Mouse (Mus musculus): Measurements from ENCODE around the gene Zbtb2. TPM values are rescaled to one million over a fixed set of nuclear protein-coding genes. Genes with fewer than 3 reads are reported as not detected.

Gene Zbtb2
- polyA plus RNA-seq, 1 experiment from 2014 or later, result 13.0 TPM

DNA sequence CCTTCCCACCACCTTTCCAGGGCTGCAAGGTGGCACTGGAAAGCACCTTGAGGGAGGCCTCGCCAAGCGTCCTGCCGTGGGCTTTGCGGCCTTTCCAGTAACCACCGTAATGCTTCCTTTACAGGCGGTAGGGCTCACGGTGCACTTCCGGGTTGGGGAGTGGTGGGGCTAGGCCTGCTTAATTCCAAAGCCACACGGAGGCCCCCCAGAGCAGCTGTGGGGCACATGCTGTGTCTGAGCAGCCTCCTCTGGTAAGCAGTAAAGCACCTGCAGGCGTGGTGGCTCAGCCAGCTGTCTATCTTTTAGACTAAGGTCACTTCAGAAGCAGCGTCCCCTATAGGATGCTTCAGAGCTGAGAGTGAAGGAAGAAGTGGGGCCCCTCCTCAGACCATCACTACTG, 17.8 kb downstream of the Zbtb2 start:
- ATAC-seq (replicated peaks; ENCODE audit: low FRiP score, low read depth), result no peak
- WGBS, result 94% methylated on average over 11 of the region's 11 CpGs
- peaks cover 21% of the 10 kb centered on the region; the same call in 1 of the 2 replicates for H3K36me3 ChIP-seq (ENCODE audit: insufficient read depth, low read length)
- no peaks in the 10 kb centered on the region for H3K4me1 ChIP-seq (replicated peaks; ENCODE audit: insufficient read depth, low read length)
- H3K27me3 ChIP-seq (ENCODE audit: insufficient read depth, low read length), result no peaks in the 10 kb centered on the region
- no peak for DNase-seq (ENCODE audit: low spot score)
- H3K27ac ChIP-seq, result no peak overlapping the region
- H3K9ac ChIP-seq (ENCODE audit: low read depth, low read length), result no peak overlapping the region
- no peak overlapping the region for H3K4me2 ChIP-seq (ENCODE audit: low read length)
- no peaks in the 10 kb centered on the region for H3K9me3 ChIP-seq (replicated peaks; ENCODE audit: low read length)
- no peak overlapping the region for H3K4me3 ChIP-seq (replicated peaks; ENCODE audit: low read depth, low read length)
- TF ChIP-seq CTCF (IDR thresholded peaks at IDR 0.05; ENCODE audit: low read depth), result no peak

DNA sequence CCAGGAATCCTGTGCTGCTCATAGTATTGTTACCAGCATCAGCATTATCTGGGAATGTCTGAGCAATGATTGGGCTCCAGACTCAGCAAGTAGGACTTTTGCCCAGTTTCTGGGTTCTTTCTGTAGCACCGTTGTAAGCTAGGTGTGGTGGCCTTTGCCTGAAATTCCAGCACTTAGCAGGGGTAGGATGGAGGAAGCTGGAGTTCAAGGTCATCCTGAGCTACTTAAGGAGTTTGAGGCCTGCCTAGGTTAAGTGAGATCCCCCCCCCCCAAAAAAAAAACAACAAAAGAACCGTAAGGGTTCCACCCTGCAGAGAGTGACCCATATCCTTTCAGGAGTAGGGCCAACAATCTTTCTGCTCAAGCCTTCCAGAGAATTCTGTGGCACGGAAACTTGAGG, 23.3 kb downstream of the Zbtb2 start:
- Histone ChIP-seq H3K27ac (no peak overlapping the region), H3K9ac (ENCODE audit: low read depth, low read length) (no peak overlapping the region), H3K4me2 (ENCODE audit: low read length) (no peak overlapping the region), H3K9me3 (replicated peaks; ENCODE audit: low read length) (no peaks in the 10 kb centered on the region), H3K4me3 (replicated peaks; ENCODE audit: low read depth, low read length) (no peak overlapping the region), H3K36me3 (ENCODE audit: insufficient read depth, low read length) (peaks cover 12% of the 10 kb centered on the region; the same call in 1 of the 2 replicates), H3K4me1 (replicated peaks; ENCODE audit: insufficient read depth, low read length) (no peaks in the 10 kb centered on the region), H3K27me3 (ENCODE audit: insufficient read depth, low read length) (no peaks in the 10 kb centered on the region)
- no peak for DNase-seq (ENCODE audit: low spot score)
- no peak for ATAC-seq (replicated peaks; ENCODE audit: low FRiP score, low read depth)
- WGBS, result 62% methylated on average over 3 of the region's 3 CpGs
- no peak for TF ChIP-seq CTCF (IDR thresholded peaks at IDR 0.05; ENCODE audit: low read depth)

DNA sequence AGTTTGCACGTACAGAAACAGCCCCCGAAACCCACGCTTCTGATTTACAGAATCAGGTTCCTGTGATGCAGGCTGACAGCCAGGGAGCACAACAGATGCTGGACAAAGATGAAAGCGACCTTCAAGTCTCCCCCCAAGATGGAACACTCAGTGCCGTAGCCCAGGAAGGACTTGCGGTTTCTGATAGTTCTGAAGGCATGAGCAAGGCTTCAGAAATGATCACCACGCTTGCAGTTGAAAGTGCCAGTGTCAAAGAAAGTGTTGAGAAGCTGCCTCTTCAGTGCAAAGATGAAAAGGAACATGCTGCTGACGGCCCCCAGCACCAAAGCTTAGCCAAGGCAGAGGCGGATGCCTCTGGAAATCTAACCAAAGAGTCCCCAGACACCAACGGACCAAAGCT, 30.5 kb downstream of the Zbtb2 start:
- 88% methylated on average over 10 of the region's 10 CpGs for WGBS
- ATAC-seq (replicated peaks; ENCODE audit: low FRiP score, low read depth) (no peak), DNase-seq (ENCODE audit: low spot score) (no peak)
- Histone ChIP-seq H3K27me3 (ENCODE audit: insufficient read depth, low read length) (no peaks in the 10 kb centered on the region), H3K9me3 (replicated peaks; ENCODE audit: low read length) (no peaks in the 10 kb centered on the region), H3K4me1 (replicated peaks; ENCODE audit: insufficient read depth, low read length) (no peaks in the 10 kb centered on the region), H3K27ac (no peak overlapping the region), H3K9ac (ENCODE audit: low read depth, low read length) (no peak overlapping the region), H3K4me2 (ENCODE audit: low read length) (no peak overlapping the region), H3K36me3 (ENCODE audit: insufficient read depth, low read length) (peaks cover 48% of the 10 kb centered on the region), H3K4me3 (replicated peaks; ENCODE audit: low read depth, low read length) (no peak overlapping the region)
- TF ChIP-seq CTCF (IDR thresholded peaks at IDR 0.05; ENCODE audit: low read depth), result no peak

DNA sequence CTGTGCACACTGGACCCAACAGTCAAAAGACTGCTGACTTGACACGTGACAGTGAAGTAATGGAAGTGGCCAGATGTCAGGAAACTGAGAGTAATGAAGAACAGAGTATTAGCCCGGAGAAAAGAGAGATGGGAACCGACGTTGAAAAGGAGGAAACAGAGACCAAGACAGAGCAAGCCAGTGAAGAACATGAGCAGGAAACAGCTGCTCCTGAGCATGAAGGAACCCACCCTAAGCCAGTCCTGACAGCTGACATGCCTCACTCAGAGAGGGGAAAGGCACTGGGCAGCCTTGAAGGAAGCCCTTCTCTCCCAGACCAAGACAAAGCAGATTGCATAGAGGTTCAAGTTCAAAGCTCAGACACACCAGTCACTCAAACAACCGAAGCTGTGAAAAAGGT, 31.3 kb downstream of the Zbtb2 start:
- no peak for DNase-seq (ENCODE audit: low spot score)
- Histone ChIP-seq H3K4me2 (ENCODE audit: low read length) (no peak overlapping the region), H3K9me3 (replicated peaks; ENCODE audit: low read length) (no peaks in the 10 kb centered on the region), H3K36me3 (ENCODE audit: insufficient read depth, low read length) (peaks cover 48% of the 10 kb centered on the region), H3K27ac (no peak overlapping the region), H3K4me1 (replicated peaks; ENCODE audit: insufficient read depth, low read length) (no peaks in the 10 kb centered on the region), H3K4me3 (replicated peaks; ENCODE audit: low read depth, low read length) (no peak overlapping the region), H3K9ac (ENCODE audit: low read depth, low read length) (no peak overlapping the region), H3K27me3 (ENCODE audit: insufficient read depth, low read length) (no peaks in the 10 kb centered on the region)
- TF ChIP-seq CTCF (IDR thresholded peaks at IDR 0.05; ENCODE audit: low read depth), result no peak
- WGBS, result 59% methylated on average over 5 of the region's 5 CpGs
- ATAC-seq (replicated peaks; ENCODE audit: low FRiP score, low read depth), result no peak

DNA sequence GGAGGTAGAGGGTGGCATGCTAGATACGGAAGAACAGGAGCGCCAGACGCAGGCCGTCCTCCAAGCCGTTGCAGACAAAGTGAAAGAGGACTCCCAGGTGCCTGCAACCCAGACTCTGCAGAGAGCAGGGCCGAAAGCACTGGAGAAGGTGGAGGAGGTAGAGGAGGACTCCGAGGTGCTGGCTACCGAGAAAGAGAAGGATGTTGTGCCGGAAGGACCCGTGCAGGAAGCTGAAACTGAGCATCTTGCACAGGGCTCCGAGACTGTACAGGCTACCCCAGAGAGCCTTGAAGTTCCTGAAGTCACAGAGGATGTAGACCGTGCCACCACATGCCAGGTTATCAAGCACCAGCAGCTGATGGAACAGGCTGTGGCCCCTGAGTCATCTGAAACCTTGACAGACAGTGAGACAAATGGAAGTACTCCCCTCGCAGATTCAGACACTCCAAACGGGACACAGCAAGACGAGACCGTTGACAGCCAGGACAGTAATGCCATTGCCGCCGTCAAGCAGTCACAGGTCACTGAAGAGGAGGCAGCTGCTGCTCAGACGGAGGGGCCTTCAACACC, 31.9 kb downstream of the Zbtb2 start:
- peaks cover 48% of the 10 kb centered on the region for H3K36me3 ChIP-seq (ENCODE audit: insufficient read depth, low read length)

DNA sequence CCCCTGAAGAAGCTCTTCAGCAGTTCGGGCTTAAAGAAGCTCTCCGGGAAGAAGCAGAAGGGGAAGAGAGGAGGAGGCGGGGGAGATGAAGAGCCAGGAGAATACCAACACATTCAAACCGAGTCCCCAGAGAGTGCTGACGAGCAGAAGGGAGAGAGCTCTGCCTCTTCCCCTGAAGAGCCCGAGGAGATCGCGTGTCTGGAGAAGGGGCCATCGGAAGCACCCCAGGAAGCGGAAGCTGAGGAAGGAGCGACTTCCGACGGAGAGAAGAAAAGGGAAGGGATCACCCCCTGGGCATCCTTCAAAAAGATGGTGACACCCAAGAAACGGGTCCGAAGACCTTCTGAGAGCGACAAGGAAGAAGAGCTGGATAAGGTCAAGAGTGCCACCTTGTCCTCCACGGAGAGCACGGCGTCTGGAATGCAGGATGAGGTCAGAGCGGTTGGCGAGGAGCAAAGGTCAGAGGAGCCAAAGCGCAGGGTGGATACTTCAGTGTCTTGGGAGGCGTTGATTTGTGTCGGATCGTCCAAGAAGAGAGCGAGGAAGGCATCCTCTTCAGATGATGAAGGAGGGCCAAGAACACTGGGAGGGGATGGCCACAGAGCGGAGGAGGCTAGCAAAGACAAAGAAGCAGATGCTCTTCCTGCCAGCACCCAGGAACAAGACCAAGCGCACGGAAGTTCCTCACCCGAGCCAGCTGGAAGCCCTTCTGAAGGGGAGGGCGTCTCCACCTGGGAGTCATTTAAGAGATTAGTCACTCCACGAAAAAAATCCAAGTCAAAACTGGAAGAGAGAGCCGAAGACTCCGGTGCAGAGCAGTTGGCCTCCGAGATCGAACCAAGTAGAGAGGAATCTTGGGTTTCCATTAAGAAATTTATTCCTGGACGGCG, 33.3 kb downstream of the Zbtb2 start:
- Histone ChIP-seq H3K36me3 (ENCODE audit: insufficient read depth, low read length) (peaks cover 48% of the 10 kb centered on the region), H3K4me3 (replicated peaks; ENCODE audit: low read depth, low read length) (no peak overlapping the region), H3K27me3 (ENCODE audit: insufficient read depth, low read length) (no peaks in the 10 kb centered on the region), H3K4me2 (ENCODE audit: low read length) (no peak overlapping the region), H3K9ac (ENCODE audit: low read depth, low read length) (no peak overlapping the region), H3K27ac (no peak overlapping the region), H3K9me3 (replicated peaks; ENCODE audit: low read length) (no peaks in the 10 kb centered on the region), H3K4me1 (replicated peaks; ENCODE audit: insufficient read depth, low read length) (no peaks in the 10 kb centered on the region)
- TF ChIP-seq CTCF (IDR thresholded peaks at IDR 0.05; ENCODE audit: low read depth), result no peak
- no peak for ATAC-seq (replicated peaks; ENCODE audit: low FRiP score, low read depth)
- DNase-seq (ENCODE audit: low spot score), result no peak
- WGBS, result 85% methylated on average over 38 of the region's 38 CpGs

More for the DNA sequence above, 31.9 kb downstream of the Zbtb2 start:
- Histone ChIP-seq H3K27ac (no peak overlapping the region), H3K27me3 (ENCODE audit: insufficient read depth, low read length) (no peaks in the 10 kb centered on the region), H3K4me3 (replicated peaks; ENCODE audit: low read depth, low read length) (no peak overlapping the region), H3K4me1 (replicated peaks; ENCODE audit: insufficient read depth, low read length) (no peaks in the 10 kb centered on the region), H3K9me3 (replicated peaks; ENCODE audit: low read length) (no peaks in the 10 kb centered on the region), H3K4me2 (ENCODE audit: low read length) (no peak overlapping the region), H3K9ac (ENCODE audit: low read depth, low read length) (no peak overlapping the region)
- no peak for ATAC-seq (replicated peaks; ENCODE audit: low FRiP score, low read depth)
- 64% methylated on average over 19 of the region's 19 CpGs for WGBS
- no peak for TF ChIP-seq CTCF (IDR thresholded peaks at IDR 0.05; ENCODE audit: low read depth)
- DNase-seq (ENCODE audit: low spot score), result no peak

Measured in kidney, postnatal 0 days (tissue).